Mouse (Mus musculus) neural tube, embryonic 14.5 days (tissue): ENCODE measurements at regions not wholly inside any gene's neighbourhood (a gene's known extent, or its start where the extent isn't known, plus 50 kb on each side); places are given as distances from the start of the nearest gene placed in this dataset.

ENCODE experiments used
- ATAC-seq: fragments of 200-750 bp; cut with Nextera tagmentation; 2 replicates; pipeline ENCODE4 v1.8.0; 2017; ENCODE audit warnings: low read depth, mild to moderate bottlenecking, moderate TSS enrichment, moderate library complexity
- H3K27ac ChIP-seq: fragments of 300-500 bp; sonication (generic); 2 replicates; pipeline ENCODE4 v1.5.1; 2014; ENCODE audit warnings: low read depth, mild to moderate bottlenecking, control low read depth, low read length, moderate library complexity, mixed read lengths
- H3K27me3 ChIP-seq: fragments of 300-500 bp; sonication (generic); 2 replicates; pipeline ENCODE4 v1.6.1; 2014; ENCODE audit warnings: low read length; ENCODE audit not compliant: control insufficient read depth, insufficient read depth
- H3K36me3 ChIP-seq: fragments of 300-500 bp; sonication (generic); 2 replicates; pipeline ENCODE4 v1.6.1; 2014; ENCODE audit warnings: low read length, mixed read lengths; ENCODE audit not compliant: control insufficient read depth, insufficient read depth
- H3K4me1 ChIP-seq: fragments of 300-500 bp; sonication (generic); 2 replicates; pipeline ENCODE4 v1.6.1; 2014; ENCODE audit warnings: low read length; ENCODE audit not compliant: control insufficient read depth, insufficient read depth
- H3K4me2 ChIP-seq: fragments of 300-500 bp; sonication (generic); 2 replicates; pipeline ENCODE4 v1.6.1; 2014; ENCODE audit warnings: mild to moderate bottlenecking, low read depth, low read length, control low read depth
- H3K4me3 ChIP-seq: fragments of 300-500 bp; sonication (generic); 2 replicates; pipeline ENCODE4 v1.5.1; 2014; ENCODE audit warnings: low read depth, low read length, control low read depth, mixed read lengths
- H3K9ac ChIP-seq: fragments of 300-500 bp; sonication (generic); replicated peaks from 2 replicates; pipeline ENCODE4 v1.6.1; 2014; ENCODE audit warnings: low read depth, mild to moderate bottlenecking, control low read depth, low read length, mixed read lengths
- H3K9me3 ChIP-seq: fragments of 300-500 bp; sonication (generic); 2 replicates; pipeline ENCODE4 v1.6.1; 2016; ENCODE audit warnings: low read length; ENCODE audit not compliant: control insufficient read depth
- WGBS: fragments of 180-500 bp; shearing (Covaris S2); extraction: QIAGEN DNeasy Blood & Tissue Kit; methylation state at CpG from one replicate; pipeline ENCODE4 v1.1.7; 2014; 5-methylcytosine and 5-hydroxymethylcytosine counted together

GRCm38 (mm10) chr13:72735916-72736315, 107.3 kb downstream of the Irx2 start:
- no peaks in the 10 kb centered on the region for H3K27me3 ChIP-seq
- H3K9ac ChIP-seq, result no peak overlapping the region
- no peaks in the 10 kb centered on the region for H3K36me3 ChIP-seq
- H3K4me3 ChIP-seq, result no peak overlapping the region
- no peaks in the 10 kb centered on the region for H3K4me1 ChIP-seq
- H3K4me2 ChIP-seq, result no peak overlapping the region
- H3K27ac ChIP-seq, result no peak overlapping the region
- 78% methylated on average over 8 of the region's 8 CpGs for WGBS
- H3K9me3 ChIP-seq, result no peaks in the 10 kb centered on the region
- no peak for ATAC-seq

- no peaks in the 10 kb centered on the region for H3K9me3 ChIP-seq
- 91% methylated on average over 8 of the region's 8 CpGs for WGBS
- ATAC-seq, result no peak
- H3K4me1 ChIP-seq, result no peaks in the 10 kb centered on the region
- no peak overlapping the region for H3K9ac ChIP-seq
- no peak overlapping the region for H3K27ac ChIP-seq
- H3K36me3 ChIP-seq, result no peaks in the 10 kb centered on the region
- no peaks in the 10 kb centered on the region for H3K27me3 ChIP-seq
- H3K4me3 ChIP-seq, result no peak overlapping the region
- no peak overlapping the region for H3K4me2 ChIP-seq
Observed at GRCm38 (mm10) chr13:72736992-72737391, 108.4 kb downstream of the Irx2 start.

GRCm38 (mm10) chr13:72747187-72747586, 118.6 kb downstream of the Irx2 start:
- no peaks in the 10 kb centered on the region for H3K27me3 ChIP-seq
- H3K27ac ChIP-seq, result no peak overlapping the region
- H3K4me2 ChIP-seq, result no peak overlapping the region
- H3K9me3 ChIP-seq, result no peaks in the 10 kb centered on the region
- no peak overlapping the region for H3K9ac ChIP-seq
- no peaks in the 10 kb centered on the region for H3K4me1 ChIP-seq
- WGBS, result 84% methylated on average over 3 of the region's 3 CpGs
- no peak overlapping the region for H3K4me3 ChIP-seq
- no peak for ATAC-seq
- H3K36me3 ChIP-seq, result no peaks in the 10 kb centered on the region

- Histone ChIP-seq H3K36me3 (no peaks in the 10 kb centered on the region), H3K9me3 (no peaks in the 10 kb centered on the region), H3K27me3 (no peaks in the 10 kb centered on the region), H3K9ac (no peak overlapping the region), H3K4me1 (no peaks in the 10 kb centered on the region), H3K27ac (no peak overlapping the region), H3K4me3 (no peak overlapping the region), H3K4me2 (no peak overlapping the region)
- no peak for ATAC-seq
- 96% methylated on average over 4 of the region's 4 CpGs for WGBS
Observed at GRCm38 (mm10) chr13:72755036-72755435, 126.4 kb downstream of the Irx2 start.

- Histone ChIP-seq H3K27ac (no peak overlapping the region), H3K4me2 (no peak overlapping the region), H3K27me3 (no peaks in the 10 kb centered on the region), H3K4me1 (no peaks in the 10 kb centered on the region), H3K4me3 (no peak overlapping the region), H3K9ac (no peak overlapping the region), H3K36me3 (no peaks in the 10 kb centered on the region), H3K9me3 (no peaks in the 10 kb centered on the region)
- 88% methylated on average over 5 of the region's 5 CpGs for WGBS
- no peak for ATAC-seq
Observed at GRCm38 (mm10) chr13:72762481-72762880, 133.9 kb downstream of the Irx2 start.

GRCm38 (mm10) chr13:72763337-72763736, 134.7 kb downstream of the Irx2 start:
- no peak overlapping the region for H3K4me3 ChIP-seq
- no peak overlapping the region for H3K9ac ChIP-seq
- no peak overlapping the region for H3K27ac ChIP-seq
- no peaks in the 10 kb centered on the region for H3K4me1 ChIP-seq
- ATAC-seq, result no peak
- H3K27me3 ChIP-seq, result no peaks in the 10 kb centered on the region
- no peaks in the 10 kb centered on the region for H3K36me3 ChIP-seq
- H3K9me3 ChIP-seq, result no peaks in the 10 kb centered on the region
- H3K4me2 ChIP-seq, result no peak overlapping the region
- 69% methylated on average over 4 of the region's 4 CpGs for WGBS

- 86% methylated on average over 5 of the region's 5 CpGs for WGBS
- Histone ChIP-seq H3K4me3 (no peak overlapping the region), H3K9me3 (no peaks in the 10 kb centered on the region), H3K27me3 (no peaks in the 10 kb centered on the region), H3K27ac (no peak overlapping the region), H3K36me3 (no peaks in the 10 kb centered on the region), H3K9ac (no peak overlapping the region), H3K4me1 (no peaks in the 10 kb centered on the region), H3K4me2 (no peak overlapping the region)
- no peak for ATAC-seq
Observed at GRCm38 (mm10) chr13:72767306-72767705, 138.7 kb downstream of the Irx2 start.

- H3K27ac ChIP-seq, result no peak overlapping the region
- H3K9me3 ChIP-seq, result no peaks in the 10 kb centered on the region
- WGBS, result 60% methylated on average over 12 of the region's 12 CpGs
- no peaks in the 10 kb centered on the region for H3K27me3 ChIP-seq
- H3K4me2 ChIP-seq, result no peak overlapping the region
- no peak for ATAC-seq
- H3K36me3 ChIP-seq, result no peaks in the 10 kb centered on the region
- H3K9ac ChIP-seq, result no peak overlapping the region
- no peak overlapping the region for H3K4me3 ChIP-seq
- H3K4me1 ChIP-seq, result no peaks in the 10 kb centered on the region
Observed at GRCm38 (mm10) chr13:72769007-72769595, 140.5 kb downstream of the Irx2 start.

GRCm38 (mm10) chr13:72783026-72783726, 154.6 kb downstream of the Irx2 start:
- H3K27ac ChIP-seq, result no peak overlapping the region
- no peak overlapping the region for H3K9ac ChIP-seq
- 49% methylated on average over 7 of the region's 7 CpGs for WGBS
- no peaks in the 10 kb centered on the region for H3K27me3 ChIP-seq
- no peaks in the 10 kb centered on the region for H3K36me3 ChIP-seq
- H3K4me1 ChIP-seq, result no peaks in the 10 kb centered on the region
- no peaks in the 10 kb centered on the region for H3K9me3 ChIP-seq
- ATAC-seq, result no peak
- H3K4me3 ChIP-seq, result no peak overlapping the region
- no peak overlapping the region for H3K4me2 ChIP-seq
